Mouse (Mus musculus): ENCODE data around the gene Prkg2. TPM values are rescaled to one million over a fixed set of nuclear protein-coding genes. Genes with fewer than 3 reads are reported as not detected.

Gene Prkg2
- polyA plus RNA-seq, 1 experiment from 2014 or later = 5.9 TPM

DNA sequence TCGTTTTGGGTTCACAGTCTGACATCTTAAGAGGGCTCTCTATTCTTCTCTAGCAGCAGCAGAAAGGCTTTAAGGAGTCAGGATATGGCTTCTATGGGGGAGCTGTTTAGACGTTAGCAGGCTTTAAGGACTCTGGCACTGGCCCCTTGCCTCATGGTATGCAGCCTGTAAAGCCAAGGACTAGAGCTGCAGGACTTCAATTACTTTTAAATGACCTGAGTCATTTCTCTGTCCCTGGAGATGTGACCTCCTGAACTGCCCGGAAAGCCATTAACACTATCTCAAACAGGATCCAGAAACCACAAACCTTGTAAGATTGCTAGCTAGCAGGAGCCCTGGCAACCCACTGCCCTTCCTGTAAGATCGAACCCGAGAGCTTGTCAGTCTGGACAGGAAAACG lies 96.4 kb downstream of the Prkg2 start:
- Histone ChIP-seq H3K9me3 (no peaks in the 10 kb centered on the region), H3K4me3 (no peak overlapping the region), H3K27ac (no peak overlapping the region), H3K4me1 (peaks cover 3% of the 10 kb centered on the region; the same call in 1 of the 2 replicates), H3K36me3 (no peaks in the 10 kb centered on the region), H3K4me2 (replicated peaks) (no peak overlapping the region), H3K9ac (no peak overlapping the region), H3K27me3 (no peaks in the 10 kb centered on the region)
- WGBS = 7% methylated on average over 6 of the region's 6 CpGs
- no peak for ATAC-seq (ENCODE audit: insufficient number of reproducible peaks, insufficient read depth, low FRiP score, low TSS enrichment)

DNA sequence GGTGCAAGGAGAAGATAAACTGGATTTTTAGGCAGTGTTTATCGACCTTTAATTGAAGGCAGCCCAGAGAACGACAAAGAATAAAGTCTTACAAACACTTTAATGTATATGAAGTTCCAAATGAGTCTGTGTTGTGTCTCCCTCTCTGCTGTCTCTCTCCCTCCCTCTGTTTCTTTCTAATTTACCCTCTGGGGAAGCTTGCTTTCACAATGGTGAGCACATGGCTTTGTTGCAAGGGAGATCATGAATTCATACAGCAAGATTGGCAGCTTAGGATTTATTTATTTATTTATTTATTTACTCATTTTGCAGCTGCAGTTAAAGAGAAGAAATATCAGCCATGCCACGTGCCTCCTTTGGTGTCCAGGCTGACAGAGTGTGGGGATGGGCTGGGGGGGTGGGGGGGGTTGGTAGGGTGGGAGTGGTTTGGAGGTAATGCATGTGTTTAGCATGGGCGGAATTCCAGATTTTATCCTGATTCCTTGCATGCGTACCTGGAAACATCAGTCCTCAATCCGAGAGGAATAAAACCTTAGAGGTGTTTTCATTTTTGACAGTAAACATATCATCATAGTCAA lies 97.4 kb downstream of the Prkg2 start:
- H3K27ac ChIP-seq = no peak overlapping the region
- WGBS = 72% methylated on average over 6 of the region's 6 CpGs
- H3K4me1 ChIP-seq = peaks cover 5% of the 10 kb centered on the region; the same call in 1 of the 2 replicates
- H3K4me2 ChIP-seq (replicated peaks) = no peak overlapping the region
- no peaks in the 10 kb centered on the region for H3K36me3 ChIP-seq
- no peaks in the 10 kb centered on the region for H3K9me3 ChIP-seq
- no peak for ATAC-seq (ENCODE audit: insufficient number of reproducible peaks, insufficient read depth, low FRiP score, low TSS enrichment)
- no peak overlapping the region for H3K9ac ChIP-seq
- H3K27me3 ChIP-seq = no peaks in the 10 kb centered on the region
- H3K4me3 ChIP-seq = no peak overlapping the region

DNA sequence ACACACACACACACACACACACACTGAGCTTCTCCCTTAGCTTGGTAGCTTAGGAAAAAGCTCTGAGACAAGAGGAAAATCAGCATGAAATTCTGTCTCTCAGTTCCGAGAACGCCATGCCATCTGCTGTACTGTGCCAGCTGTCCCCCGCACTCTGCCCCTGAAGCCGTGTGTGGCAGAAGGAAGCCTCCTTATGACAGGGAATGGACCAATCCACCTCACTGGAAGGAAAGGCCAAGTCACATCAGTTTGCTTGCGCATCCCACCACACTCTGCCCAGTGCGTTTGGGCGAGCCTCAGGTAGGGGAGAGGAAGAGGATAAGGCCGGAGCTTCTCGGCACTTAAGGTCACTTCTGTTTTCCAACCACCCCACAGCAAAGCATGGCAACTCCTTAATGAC lies 98.0 kb downstream of the Prkg2 start:
- Histone ChIP-seq H3K9ac (no peak overlapping the region), H3K9me3 (no peaks in the 10 kb centered on the region), H3K36me3 (no peaks in the 10 kb centered on the region), H3K27ac (no peak overlapping the region), H3K27me3 (no peaks in the 10 kb centered on the region), H3K4me2 (replicated peaks) (no peak overlapping the region), H3K4me3 (no peak overlapping the region), H3K4me1 (peaks cover 5% of the 10 kb centered on the region; the same call in 1 of the 2 replicates)
- no peak for ATAC-seq (ENCODE audit: insufficient number of reproducible peaks, insufficient read depth, low FRiP score, low TSS enrichment)
- 81% methylated on average over 9 of the region's 9 CpGs for WGBS

DNA sequence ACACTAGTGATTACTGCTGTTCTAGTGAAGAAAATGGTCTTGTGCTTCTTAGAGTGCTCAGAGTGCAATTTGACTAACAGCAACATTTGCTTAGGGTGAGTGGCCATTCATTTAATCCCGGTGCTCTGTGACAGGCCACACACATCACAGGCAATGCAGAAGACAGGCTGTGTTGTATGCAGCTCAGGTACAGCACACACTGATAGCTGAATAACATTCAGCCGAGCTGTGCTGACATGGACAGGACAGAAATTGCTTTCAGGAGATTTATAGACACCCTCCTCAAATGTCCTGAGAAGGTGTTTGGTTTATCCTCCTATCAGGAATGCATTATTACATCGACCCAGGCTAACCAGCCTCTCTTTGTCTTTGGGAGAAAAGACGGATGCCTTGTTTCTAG lies 99.3 kb downstream of the Prkg2 start:
- no peaks in the 10 kb centered on the region for H3K27me3 ChIP-seq
- no peak overlapping the region for H3K4me2 ChIP-seq (replicated peaks)
- no peak overlapping the region for H3K9ac ChIP-seq
- H3K36me3 ChIP-seq = no peaks in the 10 kb centered on the region
- WGBS = 70% methylated on average over 4 of the region's 4 CpGs
- H3K27ac ChIP-seq = no peak overlapping the region
- peaks cover 5% of the 10 kb centered on the region; the same call in 1 of the 2 replicates for H3K4me1 ChIP-seq
- H3K4me3 ChIP-seq = no peak overlapping the region
- ATAC-seq (ENCODE audit: insufficient number of reproducible peaks, insufficient read depth, low FRiP score, low TSS enrichment) = no peak
- no peaks in the 10 kb centered on the region for H3K9me3 ChIP-seq

DNA sequence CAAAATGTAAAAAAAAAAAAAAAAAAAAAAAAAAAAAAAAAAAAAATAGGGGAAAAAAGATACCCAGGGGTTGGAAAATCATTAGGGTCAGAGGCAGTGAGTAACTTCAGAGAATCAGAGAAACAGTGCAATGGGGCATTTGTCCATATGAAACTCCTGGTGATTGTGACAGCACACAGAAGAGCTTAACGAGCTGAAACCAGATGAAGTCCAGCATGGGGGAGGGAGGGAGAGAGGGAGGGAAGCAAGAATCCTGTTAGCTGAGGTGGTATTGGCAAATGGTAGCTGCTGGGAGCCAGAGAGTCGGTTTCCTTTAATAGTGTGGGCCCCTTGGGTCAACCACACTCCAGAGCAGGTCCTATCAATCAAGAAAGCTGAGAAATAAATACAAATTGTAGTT lies 100.5 kb downstream of the Prkg2 start:
- Histone ChIP-seq H3K4me3 (no peak overlapping the region), H3K4me1 (peaks cover 5% of the 10 kb centered on the region; the same call in 1 of the 2 replicates), H3K9ac (no peak overlapping the region), H3K27me3 (no peaks in the 10 kb centered on the region), H3K36me3 (no peaks in the 10 kb centered on the region), H3K9me3 (no peaks in the 10 kb centered on the region), H3K4me2 (replicated peaks) (no peak overlapping the region), H3K27ac (no peak overlapping the region)
- no peak for ATAC-seq (ENCODE audit: insufficient number of reproducible peaks, insufficient read depth, low FRiP score, low TSS enrichment)
- 34% methylated on average over 2 of the region's 2 CpGs for WGBS

DNA sequence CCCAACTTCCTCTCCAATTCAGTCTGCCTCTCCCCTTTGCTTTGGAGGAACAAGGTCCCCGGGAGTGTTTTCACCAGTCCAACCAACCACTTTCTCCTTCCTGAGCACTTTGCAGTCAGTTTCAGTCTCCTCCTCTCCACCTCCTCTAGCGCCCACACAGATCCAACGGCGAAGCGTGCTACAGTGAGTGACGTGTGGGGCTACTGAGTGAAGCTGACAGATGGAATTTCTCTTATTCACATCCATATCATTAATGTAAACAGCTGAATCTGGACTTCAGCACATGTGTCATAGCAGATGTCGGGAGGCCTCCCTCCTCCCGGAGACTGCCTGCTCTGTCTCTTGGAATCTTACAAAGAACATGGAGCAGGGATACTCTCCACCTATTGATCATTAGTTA lies 101.2 kb downstream of the Prkg2 start:
- WGBS = 44% methylated on average over 8 of the region's 8 CpGs
- Histone ChIP-seq H3K36me3 (no peaks in the 10 kb centered on the region), H3K9me3 (no peaks in the 10 kb centered on the region), H3K4me1 (peaks cover 5% of the 10 kb centered on the region; the same call in 1 of the 2 replicates), H3K27ac (no peak overlapping the region), H3K4me3 (no peak overlapping the region), H3K27me3 (no peaks in the 10 kb centered on the region), H3K9ac (no peak overlapping the region), H3K4me2 (replicated peaks) (no peak overlapping the region)
- no peak for ATAC-seq (ENCODE audit: insufficient number of reproducible peaks, insufficient read depth, low FRiP score, low TSS enrichment)

DNA sequence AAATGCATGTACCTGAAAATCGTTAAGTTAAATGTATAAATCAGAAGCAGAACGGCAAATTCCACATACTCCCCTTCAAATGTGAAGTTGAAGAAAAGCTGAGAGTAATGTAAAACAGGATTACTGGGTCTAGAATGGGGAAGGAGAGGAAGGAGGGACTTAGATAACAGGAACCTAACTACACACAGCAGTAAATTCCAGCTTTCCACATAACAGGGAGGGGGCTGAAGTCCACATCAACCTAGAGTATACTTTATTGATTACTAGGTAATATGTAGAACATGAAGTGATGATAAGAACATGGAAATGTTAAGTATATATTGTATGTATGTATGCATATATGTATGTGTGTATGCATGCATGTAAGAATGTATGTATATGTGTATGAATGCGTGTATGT lies 114.2 kb downstream of the Prkg2 start:
- no peak overlapping the region for H3K27ac ChIP-seq
- H3K9me3 ChIP-seq = no peaks in the 10 kb centered on the region
- no peak overlapping the region for H3K9ac ChIP-seq
- no peaks in the 10 kb centered on the region for H3K27me3 ChIP-seq
- no peaks in the 10 kb centered on the region for H3K4me1 ChIP-seq
- ATAC-seq (ENCODE audit: insufficient number of reproducible peaks, insufficient read depth, low FRiP score, low TSS enrichment) = no peak
- no peak overlapping the region for H3K4me3 ChIP-seq
- H3K4me2 ChIP-seq (replicated peaks) = no peak overlapping the region
- no peaks in the 10 kb centered on the region for H3K36me3 ChIP-seq
- WGBS = 81% methylated on average over 3 of the region's 3 CpGs

DNA sequence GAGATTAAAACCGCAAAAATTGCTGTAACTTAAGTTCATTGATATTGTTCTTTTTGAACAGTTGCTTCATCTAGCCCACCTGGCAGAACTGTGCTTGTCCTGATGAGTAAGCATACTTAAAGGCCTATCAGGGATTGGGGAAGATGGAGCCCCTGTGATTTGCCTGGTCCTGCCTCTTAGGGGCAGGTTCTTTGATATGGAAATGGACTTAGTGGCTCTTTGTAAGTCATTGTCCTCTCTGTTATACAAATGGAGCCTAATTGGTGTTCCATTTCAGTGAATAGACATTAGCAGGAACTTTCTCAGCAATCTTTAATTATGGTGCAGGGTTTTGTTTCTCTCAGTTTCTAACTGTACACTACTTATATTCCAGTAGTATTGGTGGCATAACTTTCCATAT lies 115.5 kb downstream of the Prkg2 start:
- no peak overlapping the region for H3K27ac ChIP-seq
- no peaks in the 10 kb centered on the region for H3K27me3 ChIP-seq
- no peaks in the 10 kb centered on the region for H3K9me3 ChIP-seq
- H3K4me3 ChIP-seq = no peak overlapping the region
- H3K36me3 ChIP-seq = no peaks in the 10 kb centered on the region
- WGBS = 71% methylated on average over 1 of the region's 1 CpGs
- ATAC-seq (ENCODE audit: insufficient number of reproducible peaks, insufficient read depth, low FRiP score, low TSS enrichment) = no peak
- no peaks in the 10 kb centered on the region for H3K4me1 ChIP-seq
- no peak overlapping the region for H3K4me2 ChIP-seq (replicated peaks)
- no peak overlapping the region for H3K9ac ChIP-seq

DNA sequence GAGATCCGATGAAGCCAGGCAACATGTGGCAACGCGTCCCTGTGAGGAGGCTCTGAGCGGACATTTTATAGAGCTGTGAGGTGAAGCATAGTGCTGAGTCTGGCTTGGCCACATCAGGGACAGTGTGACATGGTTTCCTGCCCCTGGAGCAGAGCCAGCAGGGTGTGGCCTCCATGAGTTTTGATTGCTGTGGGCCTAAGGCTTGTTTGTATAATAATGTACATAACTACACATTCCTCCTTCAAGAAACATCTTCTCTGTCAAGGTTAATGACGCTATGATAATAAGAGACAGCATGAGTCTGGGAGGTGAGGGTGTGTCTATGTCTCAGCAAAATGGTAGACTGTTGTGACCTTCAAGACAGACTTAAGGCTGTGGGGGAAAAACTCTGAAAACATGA lies 118.4 kb downstream of the Prkg2 start:
- H3K9ac ChIP-seq = no peak overlapping the region
- no peaks in the 10 kb centered on the region for H3K36me3 ChIP-seq
- no peaks in the 10 kb centered on the region for H3K27me3 ChIP-seq
- no peak overlapping the region for H3K4me2 ChIP-seq (replicated peaks)
- no peak overlapping the region for H3K27ac ChIP-seq
- no peak overlapping the region for H3K4me3 ChIP-seq
- H3K9me3 ChIP-seq = no peaks in the 10 kb centered on the region
- no peaks in the 10 kb centered on the region for H3K4me1 ChIP-seq
- 91% methylated on average over 5 of the region's 5 CpGs for WGBS
- no peak for ATAC-seq (ENCODE audit: insufficient number of reproducible peaks, insufficient read depth, low FRiP score, low TSS enrichment)

DNA sequence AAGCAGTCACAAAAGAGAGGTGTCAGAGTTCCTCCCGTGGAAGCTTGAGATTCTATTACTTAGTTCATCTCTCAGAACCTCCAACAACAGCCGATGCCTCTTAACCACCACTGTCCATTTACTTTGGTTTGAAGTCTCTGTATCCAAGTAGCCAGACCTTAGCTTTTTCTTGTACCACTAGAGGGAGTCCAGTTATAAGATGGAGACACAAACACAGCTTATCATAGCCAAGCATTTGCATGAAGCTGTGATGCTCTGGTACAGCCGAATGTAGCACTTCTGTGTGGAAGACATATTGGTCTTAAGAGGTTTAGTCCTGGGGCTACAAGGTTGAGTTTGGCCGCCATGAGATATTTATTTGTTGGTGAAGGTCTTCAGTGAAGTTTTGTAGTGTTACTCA lies 134.8 kb downstream of the Prkg2 start:
- Histone ChIP-seq H3K9me3 (no peaks in the 10 kb centered on the region), H3K27me3 (no peaks in the 10 kb centered on the region), H3K4me2 (replicated peaks) (no peak overlapping the region), H3K9ac (no peak overlapping the region), H3K36me3 (no peaks in the 10 kb centered on the region), H3K4me1 (no peaks in the 10 kb centered on the region), H3K27ac (no peak overlapping the region), H3K4me3 (no peak overlapping the region)
- no peak for ATAC-seq (ENCODE audit: insufficient number of reproducible peaks, insufficient read depth, low FRiP score, low TSS enrichment)
- WGBS = 62% methylated on average over 4 of the region's 4 CpGs

DNA sequence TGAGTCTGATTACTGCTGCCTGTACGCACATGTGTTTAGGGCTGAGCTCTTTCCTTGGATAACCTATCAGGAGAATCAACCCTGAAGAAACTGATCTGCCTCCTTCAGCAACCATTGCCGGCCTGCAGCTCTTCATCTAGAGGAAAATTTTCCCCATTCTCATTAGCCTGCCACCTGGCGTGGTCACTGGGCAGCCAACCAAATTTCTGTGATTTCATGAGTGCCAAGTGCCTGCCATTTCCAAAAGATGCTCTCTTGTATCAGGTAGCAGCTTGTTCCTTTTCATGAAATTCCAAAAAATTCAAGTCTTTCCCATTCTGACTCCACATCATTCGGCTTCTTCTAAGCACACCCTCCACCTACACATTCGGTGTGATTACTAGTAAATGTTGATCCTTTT lies 136.2 kb downstream of the Prkg2 start:
- Histone ChIP-seq H3K4me1 (no peaks in the 10 kb centered on the region), H3K27me3 (no peaks in the 10 kb centered on the region), H3K36me3 (no peaks in the 10 kb centered on the region), H3K27ac (no peak overlapping the region), H3K4me2 (replicated peaks) (no peak overlapping the region), H3K9ac (no peak overlapping the region), H3K4me3 (no peak overlapping the region), H3K9me3 (no peaks in the 10 kb centered on the region)
- WGBS = 79% methylated on average over 5 of the region's 5 CpGs
- no peak for ATAC-seq (ENCODE audit: insufficient number of reproducible peaks, insufficient read depth, low FRiP score, low TSS enrichment)

DNA sequence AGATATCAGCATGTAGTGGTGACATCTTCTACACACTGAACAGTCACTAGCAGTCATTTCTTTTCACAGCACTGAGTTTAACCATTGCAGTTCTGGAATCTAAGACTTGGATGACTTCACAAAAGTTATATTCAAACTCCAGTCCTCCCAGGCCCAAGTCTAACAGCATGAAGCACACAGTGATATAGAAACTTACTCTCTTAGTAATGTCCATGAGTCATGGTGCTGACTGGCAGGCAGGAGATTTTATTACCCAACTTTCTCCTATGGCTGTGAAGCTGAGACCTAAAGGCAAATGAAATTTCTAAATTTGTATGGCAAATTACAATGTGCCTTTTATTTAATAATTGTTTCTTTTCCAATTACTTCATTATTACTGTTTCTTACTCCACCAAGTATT lies 139.2 kb downstream of the Prkg2 start:
- no peak overlapping the region for H3K27ac ChIP-seq
- H3K4me3 ChIP-seq = no peak overlapping the region
- H3K9me3 ChIP-seq = no peaks in the 10 kb centered on the region
- H3K4me2 ChIP-seq (replicated peaks) = no peak overlapping the region
- H3K9ac ChIP-seq = no peak overlapping the region
- H3K27me3 ChIP-seq = no peaks in the 10 kb centered on the region
- no peaks in the 10 kb centered on the region for H3K4me1 ChIP-seq
- no peaks in the 10 kb centered on the region for H3K36me3 ChIP-seq
- ATAC-seq (ENCODE audit: insufficient number of reproducible peaks, insufficient read depth, low FRiP score, low TSS enrichment) = no peak

DNA sequence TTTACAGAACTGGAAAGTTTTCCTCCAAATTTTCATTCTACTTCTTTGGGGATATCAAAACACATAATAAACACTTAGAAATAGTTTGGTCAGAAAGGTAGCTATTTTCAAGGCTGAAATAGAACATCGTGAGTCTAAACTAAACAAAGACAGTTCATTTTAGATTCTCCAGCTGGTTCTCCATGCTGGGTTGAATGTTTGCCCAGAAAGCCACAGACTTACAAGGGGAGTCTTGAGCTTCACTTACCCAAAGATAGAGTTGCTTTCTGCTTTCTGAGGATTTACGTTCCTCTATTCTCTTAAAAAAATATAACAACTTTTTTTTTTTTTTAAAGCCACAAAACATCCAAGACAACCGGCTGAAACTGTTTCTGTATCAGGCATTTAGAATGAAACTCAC lies 142.9 kb downstream of the Prkg2 start:
- ATAC-seq (ENCODE audit: insufficient number of reproducible peaks, insufficient read depth, low FRiP score, low TSS enrichment) = no peak
- Histone ChIP-seq H3K27me3 (no peaks in the 10 kb centered on the region), H3K4me1 (no peaks in the 10 kb centered on the region), H3K27ac (no peak overlapping the region), H3K4me2 (replicated peaks) (no peak overlapping the region), H3K9me3 (no peaks in the 10 kb centered on the region), H3K9ac (no peak overlapping the region), H3K36me3 (no peaks in the 10 kb centered on the region), H3K4me3 (no peak overlapping the region)
- WGBS = 76% methylated on average over 3 of the region's 3 CpGs

All from embryonic facial prominence, embryonic 12.5 days (tissue).